Mouse (Mus musculus) embryonic fibroblast, embryonic 13.5 days (primary cell): ENCODE data around the gene Sgce.

Experiments
- CTCF ChIP-seq: IDR thresholded peaks from 2 replicates; pipeline ENCODE4 v1.5.1; 2011; ENCODE audit warnings: mild to moderate bottlenecking, control low read depth, low read length, moderate library complexity, borderline replicate concordance; ENCODE audit not compliant: insufficient read depth
- POLR2A ChIP-seq: IDR thresholded peaks from 2 replicates; pipeline ENCODE4 v1.6.1; 2011; ENCODE audit warnings: low read depth, mild to moderate bottlenecking, control low read depth, low read length, moderate library complexity

GRCm38 (mm10) chr6:4740511-4740910 is 6.5 kb downstream of the Sgce start:
- TF ChIP-seq POLR2A = peak; percentile 13; the same call in 1 of the 2 replicates
- no peak for TF ChIP-seq CTCF
